ENCODE assay signal across 8 mouse cellular contexts in genomic region chr2:166433655-166434333, GRCm38 (mm10).
DNase-seq lines count a peak whose midpoint lies in the region; ATAC-seq lines count a peak whose summit lies in the region.

No protein-coding gene starts in this region.

- H3K36me3 ChIP-seq in heart, embryonic 11.5 days (ENCODE audit: control insufficient read depth, insufficient read depth, low read length), result no peaks in the 10 kb centered on the region
- H3K36me3 ChIP-seq in hindbrain, embryonic 15.5 days, result no peaks in the 10 kb centered on the region
- no peaks in the 10 kb centered on the region for H3K36me3 ChIP-seq in stomach, embryonic 16.5 days (ENCODE audit: control insufficient read depth, insufficient read depth, low read length)

- no peaks in the 10 kb centered on the region for H3K9me3 ChIP-seq in heart, embryonic 11.5 days (replicated peaks; ENCODE audit: control insufficient read depth, low read length)
- no peaks in the 10 kb centered on the region for H3K9me3 ChIP-seq in hindbrain, embryonic 15.5 days
- no peaks in the 10 kb centered on the region for H3K9me3 ChIP-seq in stomach, embryonic 16.5 days (replicated peaks; ENCODE audit: control insufficient read depth, low read length)

- ATAC-seq in heart, embryonic 11.5 days (replicated peaks; ENCODE audit: insufficient number of reproducible peaks, low FRiP score, low TSS enrichment), result no peak; the same call in 1 of the 2 replicates
- no peak for ATAC-seq in hindbrain, embryonic 15.5 days (ENCODE audit: low FRiP score, low read depth)
- peak; percentile 79; the same call in 1 of the 2 replicates for ATAC-seq in stomach, embryonic 16.5 days (ENCODE audit: insufficient read depth, low FRiP score)

- H3K27ac ChIP-seq in heart, embryonic 11.5 days (ENCODE audit: low read depth, low read length), result no peak overlapping the region
- H3K27ac ChIP-seq in hindbrain, embryonic 15.5 days (replicated peaks), result peak overlapping the region; percentile 12; the same call in 1 of the 2 replicates
- peak overlapping the region; percentile 85 for H3K27ac ChIP-seq in stomach, embryonic 16.5 days (ENCODE audit: low read length)

- H3K4me1 ChIP-seq in heart, embryonic 11.5 days (ENCODE audit: control insufficient read depth, insufficient read depth, low read length), result peaks cover 29% of the 10 kb centered on the region
- peaks cover 41% of the 10 kb centered on the region for H3K4me1 ChIP-seq in hindbrain, embryonic 15.5 days (replicated peaks)
- H3K4me1 ChIP-seq in stomach, embryonic 16.5 days (ENCODE audit: control insufficient read depth, insufficient read depth, low read length), result peaks cover 21% of the 10 kb centered on the region

- H3K4me3 ChIP-seq in heart, embryonic 11.5 days (ENCODE audit: low read depth, low read length), result no peak overlapping the region
- no peak overlapping the region for H3K4me3 ChIP-seq in hindbrain, embryonic 15.5 days
- no peak overlapping the region for H3K4me3 ChIP-seq in stomach, embryonic 16.5 days (replicated peaks; ENCODE audit: low read length)

- H3K27me3 ChIP-seq in heart, embryonic 11.5 days (ENCODE audit: control insufficient read depth, insufficient read depth, low read length), result no peaks in the 10 kb centered on the region
- no peaks in the 10 kb centered on the region for H3K27me3 ChIP-seq in hindbrain, embryonic 15.5 days
- no peaks in the 10 kb centered on the region for H3K27me3 ChIP-seq in stomach, embryonic 16.5 days (ENCODE audit: control insufficient read depth, insufficient read depth, low read length)

- WGBS in heart, embryonic 11.5 days (ENCODE audit: insufficient replicate concordance), result 50% methylated on average over 15 of the region's 15 CpGs
- 57% methylated on average over 15 of the region's 15 CpGs for WGBS in hindbrain, embryonic 15.5 days
- 44% methylated on average over 15 of the region's 15 CpGs for WGBS in stomach, embryonic 16.5 days

- H3K9ac ChIP-seq in heart, embryonic 11.5 days (ENCODE audit: low read depth, low read length), result no peak overlapping the region
- H3K9ac ChIP-seq in hindbrain, embryonic 15.5 days, result no peak overlapping the region
- peak overlapping the region; percentile 32; the same call in 1 of the 2 replicates for H3K9ac ChIP-seq in stomach, embryonic 16.5 days (ENCODE audit: low read length)

- peak; percentile 97 for DNase-seq in heart, adult 11 months
- DNase-seq in adrenal gland, postnatal 14 days, result peak; percentile 89
- DNase-seq in frontal cortex, postnatal 14 days (ENCODE audit: low spot score in 2 of 2), result peak; percentile 61 to 75
- DNase-seq in lung, postnatal 14 days, result peak; percentile 55
- no peak for DNase-seq in thymus, postnatal 0 days (ENCODE audit: low spot score)

- H3K4me2 ChIP-seq in heart, embryonic 11.5 days, result no peak overlapping the region
- H3K4me2 ChIP-seq in hindbrain, embryonic 15.5 days, result no peak overlapping the region
- H3K4me2 ChIP-seq in stomach, embryonic 16.5 days (ENCODE audit: low read depth, low read length), result 0 out of 2 replicates have a peak overlapping the region, but pooled peaks have one; percentile 10
